Mouse (Mus musculus) layer of hippocampus, postnatal 14 days (tissue): ENCODE data around the gene Pea15a. TPM values are rescaled to one million over a fixed set of nuclear protein-coding genes. Genes with fewer than 3 reads are reported as not detected.
A peak's percentile ranks its signal among the peaks of the same experiment; 100 is the strongest.
"Not testable (repeated sequence)": the region's sequence is repeated elsewhere in the genome, so short reads cannot be mapped to it uniquely, and the experiment has no call there.

Experiments
- DNase-seq, 2 experiments: peaks; one replicate each; pipeline ENCODE4 v3.0.0; 2021 to 2022; ENCODE audit warnings: low spot score in 2 of 2, mixed read lengths in 1 of 2
- long read RNA-seq, 2 experiments: library from polyadenylated mRNA; stranded (forward); transcript quantifications; one replicate each; pipeline ENCODE4 v2.0.0; 2021
- total RNA-seq, 2 experiments: library from RNA; stranded (reverse); gene quantifications; 2 replicates each; pipeline ENCODE4 v1.2.3; 2021

Pea15a gene
- total RNA-seq: 100 to 1,000 TPM; 360 to 376 TPM
- long read RNA-seq, experiment 1, transcript Pea15a-202 (4 exons, 2,435 nt): minor isoform, 7 of 677 reads
- long read RNA-seq, experiment 1, transcript Pea15a-201 (4 exons, 2,501 nt): major isoform, 465 of 677 reads
- long read RNA-seq, experiment 1, transcript Pea15a-203 (2 exons, 980 nt): minor isoform, 121 of 677 reads
- long read RNA-seq, experiment 1, partial matches to known transcripts: 18 of 677 reads
- long read RNA-seq, experiment 1, other reads (novel, unspliced or antisense): 66 of 677 reads
- long read RNA-seq, experiment 2, transcript Pea15a-203 (2 exons, 980 nt): minor isoform, 141 of 775 reads
- long read RNA-seq, experiment 2, transcript Pea15a-202 (4 exons, 2,435 nt): minor isoform, 6 of 775 reads
- long read RNA-seq, experiment 2, transcript Pea15a-201 (4 exons, 2,501 nt): major isoform, 528 of 775 reads
- long read RNA-seq, experiment 2, partial matches to known transcripts: 87 of 775 reads
- long read RNA-seq, experiment 2, other reads (novel, unspliced or antisense): 13 of 775 reads

GRCm38 (mm10) chr1:172206141-172206917, at the start of gene Pea15a:
Gene Pea15a (minus strand): TSS chr1:172206804.
- DNase-seq: peak; percentile 76 to 86

- peak; percentile 12 to 29 for DNase-seq
Measured at GRCm38 (mm10) chr1:172247679-172248078, 41.1 kb upstream of the Pea15a start.

GRCm38 (mm10) chr1:172247216-172247615, 40.6 kb upstream of the Pea15a start:
- DNase-seq: peak; percentile 9 to 28

- not testable (repeated sequence) for DNase-seq
Measured at GRCm38 (mm10) chr1:172244645-172245044, 38.0 kb upstream of the Pea15a start.

GRCm38 (mm10) chr1:172243547-172244205, 37.1 kb upstream of the Pea15a start:
- no peak for DNase-seq

GRCm38 (mm10) chr1:172242401-172242800, 35.8 kb upstream of the Pea15a start:
- peak in 1 of 2 experiments; percentile 33 for DNase-seq

- DNase-seq: no peak
Measured at GRCm38 (mm10) chr1:172240945-172241708, 34.5 kb upstream of the Pea15a start.

- DNase-seq: no peak
Measured at GRCm38 (mm10) chr1:172229215-172229614, 22.6 kb upstream of the Pea15a start.

GRCm38 (mm10) chr1:172228209-172228608, 21.6 kb upstream of the Pea15a start:
- peak in 1 of 2 experiments; percentile 25 for DNase-seq

GRCm38 (mm10) chr1:172221297-172222063, 14.9 kb upstream of the Pea15a start:
- no peak for DNase-seq

- DNase-seq: peak in 1 of 2 experiments; percentile 71
Measured at GRCm38 (mm10) chr1:172220414-172220813, 13.8 kb upstream of the Pea15a start.

- DNase-seq: no peak
Measured at GRCm38 (mm10) chr1:172219451-172220406, 13.1 kb upstream of the Pea15a start, which contains the start of gene Casq1. Gene Casq1 (minus strand): TSS chr1:172219868.

- DNase-seq: no peak
Measured at GRCm38 (mm10) chr1:172218164-172218910, 11.7 kb upstream of the Pea15a start.

- DNase-seq: peak; percentile 91 to 94
Measured at GRCm38 (mm10) chr1:172217148-172217547, 10.5 kb upstream of the Pea15a start.

- no peak for DNase-seq
Measured at GRCm38 (mm10) chr1:172214748-172215147, 8.1 kb upstream of the Pea15a start.

GRCm38 (mm10) chr1:172213771-172214170, 7.2 kb upstream of the Pea15a start:
- no peak for DNase-seq

GRCm38 (mm10) chr1:172212776-172213175, 6.2 kb upstream of the Pea15a start:
- no peak for DNase-seq

- peak in 1 of 2 experiments; percentile 60 for DNase-seq
Measured at GRCm38 (mm10) chr1:172207111-172207584, 544 bp upstream of the Pea15a start.
